Mouse (Mus musculus) neural tube, embryonic 12.5 days (tissue): ENCODE results near the gene Gdnf. TPM values are rescaled to one million over a fixed set of nuclear protein-coding genes. Genes with fewer than 3 reads are reported as not detected.

ENCODE experiments used
- ATAC-seq: fragments of 200-750 bp; cut with Nextera tagmentation; 2 replicates; pipeline ENCODE4 v1.8.0; 2017; ENCODE audit warnings: low read depth, mild to moderate bottlenecking, moderate TSS enrichment, moderate library complexity; ENCODE audit not compliant: low FRiP score
- H3K27ac ChIP-seq: fragments of 300-500 bp; sonication (generic); 2 replicates; pipeline ENCODE4 v1.5.1; 2016
- H3K27me3 ChIP-seq: fragments of 300-500 bp; sonication (generic); replicated peaks from 2 replicates; pipeline ENCODE4 v1.6.1; 2016; ENCODE audit warnings: mild to moderate bottlenecking
- H3K36me3 ChIP-seq: fragments of 300-500 bp; sonication (generic); 2 replicates; pipeline ENCODE4 v1.6.1; 2016; ENCODE audit warnings: mild to moderate bottlenecking
- H3K4me1 ChIP-seq: fragments of 300-500 bp; sonication (generic); 2 replicates; pipeline ENCODE4 v1.6.1; 2016
- H3K4me2 ChIP-seq: fragments of 300-500 bp; sonication (generic); replicated peaks from 2 replicates; pipeline ENCODE4 v1.6.1; 2016; ENCODE audit warnings: mild to moderate bottlenecking
- H3K4me3 ChIP-seq: fragments of 300-500 bp; sonication (generic); 2 replicates; pipeline ENCODE4 v1.5.1; 2016
- H3K9ac ChIP-seq: fragments of 300-500 bp; sonication (generic); 2 replicates; pipeline ENCODE4 v1.6.1; 2016; ENCODE audit warnings: mild to moderate bottlenecking
- H3K9me3 ChIP-seq: fragments of 300-500 bp; sonication (generic); 2 replicates; pipeline ENCODE4 v1.6.1; 2016; ENCODE audit warnings: mild to moderate bottlenecking
- WGBS: fragments of 180-500 bp; shearing (Covaris S2); methylation state at CpG from one replicate; pipeline ENCODE4 v1.1.7; 2016; 5-methylcytosine and 5-hydroxymethylcytosine counted together
- polyA plus RNA-seq: library from polyadenylated mRNA; unstranded; fragments of >200 nt; fragmentation: Nextera tagmentation; extraction: Ambion mirVana; gene quantifications from 2 replicates; pipeline ENCODE4 v1.2.1, GENCODE M21; 2016

Gdnf gene
- polyA plus RNA-seq, 1 experiment from 2014 or later: 0.43 TPM

- Histone ChIP-seq H3K9me3 (no peaks in the 10 kb centered on the region), H3K27me3 (peaks cover 86% of the 10 kb centered on the region), H3K4me3 (peak overlapping the region; percentile 13), H3K36me3 (no peaks in the 10 kb centered on the region), H3K4me1 (peaks cover 26% of the 10 kb centered on the region), H3K9ac (no peak overlapping the region), H3K27ac (no peak overlapping the region), H3K4me2 (peak overlapping the region; percentile 55)
- WGBS: under 1% methylated on average over 36 of the region's 36 CpGs
- no peak for ATAC-seq
Observed at GRCm38 (mm10) chr15:7815521-7815944, 4.9 kb downstream of the Gdnf start.

GRCm38 (mm10) chr15:7823886-7824285 lies 13.2 kb downstream of the Gdnf start:
- Histone ChIP-seq H3K4me2 (no peak overlapping the region), H3K9ac (no peak overlapping the region), H3K4me3 (no peak overlapping the region), H3K27ac (no peak overlapping the region), H3K36me3 (no peaks in the 10 kb centered on the region), H3K4me1 (no peaks in the 10 kb centered on the region), H3K9me3 (no peaks in the 10 kb centered on the region), H3K27me3 (peaks cover 15% of the 10 kb centered on the region; the same call in 1 of the 2 replicates)
- 74% methylated on average over 6 of the region's 6 CpGs for WGBS
- no peak for ATAC-seq

- Histone ChIP-seq H3K27me3 (peaks cover 4% of the 10 kb centered on the region; the same call in 1 of the 2 replicates), H3K9me3 (no peaks in the 10 kb centered on the region), H3K9ac (no peak overlapping the region), H3K4me2 (no peak overlapping the region), H3K36me3 (no peaks in the 10 kb centered on the region), H3K27ac (no peak overlapping the region), H3K4me1 (no peaks in the 10 kb centered on the region), H3K4me3 (no peak overlapping the region)
- WGBS: 62% methylated on average over 6 of the region's 6 CpGs
- no peak for ATAC-seq
Observed at GRCm38 (mm10) chr15:7825530-7825929, 14.9 kb downstream of the Gdnf start.

- Histone ChIP-seq H3K9ac (no peak overlapping the region), H3K27ac (no peak overlapping the region), H3K4me3 (no peak overlapping the region), H3K27me3 (no peaks in the 10 kb centered on the region), H3K4me2 (no peak overlapping the region), H3K9me3 (no peaks in the 10 kb centered on the region), H3K36me3 (no peaks in the 10 kb centered on the region), H3K4me1 (no peaks in the 10 kb centered on the region)
- WGBS: 88% methylated on average over 9 of the region's 9 CpGs
- ATAC-seq: no peak
Observed at GRCm38 (mm10) chr15:7835404-7835803, 24.8 kb downstream of the Gdnf start.

GRCm38 (mm10) chr15:7838060-7838920 lies 27.6 kb downstream of the Gdnf start:
- Histone ChIP-seq H3K4me3 (no peak overlapping the region), H3K4me1 (no peaks in the 10 kb centered on the region), H3K36me3 (no peaks in the 10 kb centered on the region), H3K9me3 (no peaks in the 10 kb centered on the region), H3K9ac (no peak overlapping the region), H3K4me2 (no peak overlapping the region), H3K27me3 (no peaks in the 10 kb centered on the region), H3K27ac (no peak overlapping the region)
- WGBS: 88% methylated on average over 8 of the region's 8 CpGs
- no peak for ATAC-seq

- H3K27me3 ChIP-seq: no peaks in the 10 kb centered on the region
- H3K4me2 ChIP-seq: no peak overlapping the region
- no peaks in the 10 kb centered on the region for H3K9me3 ChIP-seq
- H3K9ac ChIP-seq: no peak overlapping the region
- no peak overlapping the region for H3K27ac ChIP-seq
- H3K36me3 ChIP-seq: no peaks in the 10 kb centered on the region
- H3K4me3 ChIP-seq: no peak overlapping the region
- WGBS: 85% methylated on average over 7 of the region's 7 CpGs
- ATAC-seq: no peak
- H3K4me1 ChIP-seq: no peaks in the 10 kb centered on the region
Observed at GRCm38 (mm10) chr15:7838921-7839309, 28.3 kb downstream of the Gdnf start.

- no peak overlapping the region for H3K27ac ChIP-seq
- H3K9me3 ChIP-seq: no peaks in the 10 kb centered on the region
- H3K4me2 ChIP-seq: no peak overlapping the region
- H3K9ac ChIP-seq: no peak overlapping the region
- no peaks in the 10 kb centered on the region for H3K36me3 ChIP-seq
- H3K27me3 ChIP-seq: no peaks in the 10 kb centered on the region
- 86% methylated on average over 1 of the region's 1 CpGs for WGBS
- no peak overlapping the region for H3K4me3 ChIP-seq
- no peaks in the 10 kb centered on the region for H3K4me1 ChIP-seq
- no peak for ATAC-seq
Observed at GRCm38 (mm10) chr15:7841664-7842063, 31.0 kb downstream of the Gdnf start.

- no peak overlapping the region for H3K27ac ChIP-seq
- no peaks in the 10 kb centered on the region for H3K27me3 ChIP-seq
- ATAC-seq: no peak
- H3K9me3 ChIP-seq: no peaks in the 10 kb centered on the region
- H3K4me2 ChIP-seq: no peak overlapping the region
- no peak overlapping the region for H3K9ac ChIP-seq
- WGBS: 92% methylated on average over 4 of the region's 4 CpGs
- H3K36me3 ChIP-seq: no peaks in the 10 kb centered on the region
- H3K4me3 ChIP-seq: no peak overlapping the region
- no peaks in the 10 kb centered on the region for H3K4me1 ChIP-seq
Observed at GRCm38 (mm10) chr15:7842398-7842797, 31.8 kb downstream of the Gdnf start.

GRCm38 (mm10) chr15:7857418-7857817 lies 46.8 kb downstream of the Gdnf start:
- Histone ChIP-seq H3K4me3 (no peak overlapping the region), H3K4me1 (no peaks in the 10 kb centered on the region), H3K27me3 (no peaks in the 10 kb centered on the region), H3K9ac (no peak overlapping the region), H3K4me2 (no peak overlapping the region), H3K36me3 (no peaks in the 10 kb centered on the region), H3K27ac (no peak overlapping the region), H3K9me3 (no peaks in the 10 kb centered on the region)
- no peak for ATAC-seq
- 80% methylated on average over 13 of the region's 13 CpGs for WGBS

GRCm38 (mm10) chr15:7858841-7859240 lies 48.2 kb downstream of the Gdnf start:
- no peaks in the 10 kb centered on the region for H3K36me3 ChIP-seq
- ATAC-seq: no peak

GRCm38 (mm10) chr15:7862890-7863289 lies 52.2 kb downstream of the Gdnf start:
- Histone ChIP-seq H3K4me1 (no peaks in the 10 kb centered on the region), H3K27ac (no peak overlapping the region), H3K9ac (no peak overlapping the region), H3K27me3 (no peaks in the 10 kb centered on the region), H3K9me3 (no peaks in the 10 kb centered on the region), H3K4me2 (no peak overlapping the region), H3K36me3 (no peaks in the 10 kb centered on the region), H3K4me3 (no peak overlapping the region)
- WGBS: 90% methylated on average over 5 of the region's 5 CpGs
- ATAC-seq: no peak

More at GRCm38 (mm10) chr15:7858841-7859240, 48.2 kb downstream of the Gdnf start:
- no peak overlapping the region for H3K4me3 ChIP-seq
- no peaks in the 10 kb centered on the region for H3K9me3 ChIP-seq
- H3K27me3 ChIP-seq: no peaks in the 10 kb centered on the region
- H3K27ac ChIP-seq: no peak overlapping the region
- WGBS: 80% methylated on average over 5 of the region's 5 CpGs
- H3K4me1 ChIP-seq: no peaks in the 10 kb centered on the region
- H3K4me2 ChIP-seq: no peak overlapping the region
- H3K9ac ChIP-seq: no peak overlapping the region

- no peak for ATAC-seq
- WGBS: 67% methylated on average over 5 of the region's 5 CpGs
- Histone ChIP-seq H3K4me1 (no peaks in the 10 kb centered on the region), H3K4me3 (no peak overlapping the region), H3K36me3 (no peaks in the 10 kb centered on the region), H3K4me2 (no peak overlapping the region), H3K27ac (no peak overlapping the region), H3K9ac (no peak overlapping the region), H3K27me3 (no peaks in the 10 kb centered on the region), H3K9me3 (no peaks in the 10 kb centered on the region)
Observed at GRCm38 (mm10) chr15:7863328-7863727, 52.7 kb downstream of the Gdnf start.

GRCm38 (mm10) chr15:7865305-7865704 lies 54.7 kb downstream of the Gdnf start:
- no peak overlapping the region for H3K4me2 ChIP-seq
- WGBS: 93% methylated on average over 3 of the region's 3 CpGs
- no peak for ATAC-seq

More at GRCm38 (mm10) chr15:7865305-7865704, 54.7 kb downstream of the Gdnf start:
- Histone ChIP-seq H3K36me3 (no peaks in the 10 kb centered on the region), H3K9me3 (no peaks in the 10 kb centered on the region), H3K4me1 (no peaks in the 10 kb centered on the region), H3K4me3 (no peak overlapping the region), H3K27ac (no peak overlapping the region), H3K9ac (no peak overlapping the region), H3K27me3 (no peaks in the 10 kb centered on the region)
